Mouse (Mus musculus) liver, embryonic 16.5 days (tissue): ENCODE measurements around the gene Zfp759. TPM values are rescaled to one million over a fixed set of nuclear protein-coding genes. Genes with fewer than 3 reads are reported as not detected.
"Not testable (repeated sequence)": the region's sequence is repeated elsewhere in the genome, so short reads cannot be mapped to it uniquely, and the experiment has no call there.

Experiments used
- ATAC-seq: fragments of 200-750 bp; cut with Nextera tagmentation; 2 replicates; pipeline ENCODE4 v1.8.0; 2017; ENCODE audit warnings: low read depth, mild to moderate bottlenecking, moderate number of reproducible peaks, moderate library complexity
- H3K27ac ChIP-seq: fragments of 300-500 bp; sonication (generic); 2 replicates; pipeline ENCODE4 v1.5.1; 2014; ENCODE audit warnings: mild to moderate bottlenecking, low read length
- H3K27me3 ChIP-seq: fragments of 300-500 bp; sonication (generic); 2 replicates; pipeline ENCODE4 v1.6.1; 2014; ENCODE audit warnings: low read depth, low read length, mixed read lengths; ENCODE audit not compliant: control insufficient read depth, insufficient read depth
- H3K36me3 ChIP-seq: fragments of 300-500 bp; sonication (generic); 2 replicates; pipeline ENCODE4 v1.6.1; 2014; ENCODE audit warnings: mild to moderate bottlenecking; ENCODE audit not compliant: control insufficient read depth, insufficient read depth
- H3K4me1 ChIP-seq: fragments of 300-500 bp; sonication (generic); 2 replicates; pipeline ENCODE4 v1.6.1; 2014; ENCODE audit warnings: low read depth, low read length, mixed read lengths; ENCODE audit not compliant: control insufficient read depth
- H3K4me2 ChIP-seq: fragments of 300-500 bp; sonication (generic); 2 replicates; pipeline ENCODE4 v1.6.1; 2014; ENCODE audit warnings: low read depth, low read length, mixed read lengths
- H3K4me3 ChIP-seq: fragments of 300-500 bp; sonication (generic); 2 replicates; pipeline ENCODE4 v1.5.1; 2014; ENCODE audit warnings: low read depth, mild to moderate bottlenecking, low read length
- H3K9ac ChIP-seq: fragments of 300-500 bp; sonication (generic); 2 replicates; pipeline ENCODE4 v1.6.1; 2014; ENCODE audit warnings: low read depth, low read length
- H3K9me3 ChIP-seq: fragments of 300-500 bp; sonication (generic); replicated peaks from 2 replicates; pipeline ENCODE4 v1.6.1; 2016; ENCODE audit warnings: low read length; ENCODE audit not compliant: control insufficient read depth
- WGBS: fragments of 180-500 bp; shearing (Covaris S2); extraction: QIAGEN DNeasy Blood & Tissue Kit; methylation state at CpG from one replicate; pipeline ENCODE4 v1.1.7; 2014; ENCODE audit not compliant: insufficient replicate concordance; 5-methylcytosine and 5-hydroxymethylcytosine counted together
- polyA plus RNA-seq: library from polyadenylated mRNA; unstranded; fragments of >200 nt; fragmentation: Nextera tagmentation; extraction: Ambion mirVana; gene quantifications from 2 replicates; pipeline ENCODE4 v1.2.1, GENCODE M21; 2015

Zfp759 gene
- 0.44 and 0.49 TPM in 2 replicates for polyA plus RNA-seq

DNA sequence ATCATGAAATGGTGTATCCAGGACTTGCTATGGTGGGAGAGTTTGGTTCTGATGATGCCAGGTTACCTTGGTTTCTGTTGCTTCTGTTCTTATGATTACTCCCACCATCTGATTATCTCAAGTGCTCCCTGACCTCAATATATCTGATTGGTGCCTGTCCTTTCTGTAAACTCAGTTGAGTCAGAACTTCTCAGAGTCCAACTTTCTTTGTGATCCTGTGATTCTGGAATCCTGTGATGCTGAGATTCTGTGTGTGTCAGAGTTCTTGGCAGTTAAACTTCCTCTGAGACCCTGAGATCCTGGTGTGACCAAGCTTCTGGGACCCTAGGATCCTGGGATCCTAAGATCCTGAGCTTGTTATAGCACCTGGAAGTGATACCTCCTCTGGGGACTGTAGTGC is at the start of gene Zfp759:
Zfp759 (plus strand) TSS at position 301 of the 400 bp plus-strand sequence.
- ATAC-seq, H3K4me3 ChIP-seq, H3K4me1 ChIP-seq, H3K27me3 ChIP-seq, H3K36me3 ChIP-seq, H3K9ac ChIP-seq, H3K4me2 ChIP-seq, H3K9me3 ChIP-seq, H3K27ac ChIP-seq: not testable (repeated sequence)

DNA sequence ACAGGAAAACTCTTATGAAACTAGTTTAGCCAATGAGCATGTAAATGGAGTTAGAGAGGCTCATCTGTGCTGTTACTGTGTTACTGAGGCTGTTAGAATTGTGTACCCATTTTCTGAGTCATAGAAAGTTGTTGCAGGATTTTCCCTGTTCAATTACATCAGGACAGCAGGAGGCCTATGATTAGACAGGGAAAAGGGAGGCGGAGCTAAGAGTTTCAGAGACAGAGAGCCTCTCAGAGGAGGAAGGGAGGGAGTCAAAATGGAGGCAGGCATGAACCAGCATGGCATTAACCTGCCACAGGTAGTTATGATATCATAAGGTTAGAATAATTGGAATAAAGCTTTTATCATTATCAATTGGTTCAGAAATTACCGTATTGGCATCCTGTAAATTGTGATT is 48.7 kb upstream of the Zfp759 start:
- WGBS = 81% methylated on average over 2 of the region's 2 CpGs
- peaks cover 24% of the 10 kb centered on the region for H3K36me3 ChIP-seq

DNA sequence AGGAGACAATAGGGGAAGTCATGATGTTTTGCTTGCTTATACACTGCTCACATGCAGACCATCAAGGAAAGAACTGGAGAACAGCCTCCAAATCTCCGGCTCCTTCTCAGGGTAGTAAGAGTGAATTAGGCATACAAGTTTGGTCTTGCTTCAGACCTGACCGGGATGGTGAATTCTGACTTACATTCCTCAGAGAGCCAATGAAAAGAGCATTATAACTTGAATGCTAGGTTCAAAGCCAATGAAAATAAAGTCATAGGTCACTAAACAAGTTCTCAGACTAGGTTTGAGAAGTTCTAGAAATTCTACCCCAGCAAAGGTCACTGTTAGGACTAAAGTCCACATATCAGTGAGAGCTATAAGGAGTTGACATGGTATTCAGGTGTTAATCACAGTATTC is 44.2 kb upstream of the Zfp759 start:
- Histone ChIP-seq H3K27me3 (no peaks in the 10 kb centered on the region), H3K27ac (no peak overlapping the region), H3K4me1 (peaks cover 2% of the 10 kb centered on the region; the same call in 1 of the 2 replicates), H3K9me3 (no peaks in the 10 kb centered on the region), H3K36me3 (peaks cover 11% of the 10 kb centered on the region), H3K4me3 (no peak overlapping the region), H3K4me2 (no peak overlapping the region), H3K9ac (no peak overlapping the region)
- ATAC-seq = no peak
- 78% methylated on average over 2 of the region's 2 CpGs for WGBS

More for the DNA sequence above, 48.7 kb upstream of the Zfp759 start:
- Histone ChIP-seq H3K27me3 (no peaks in the 10 kb centered on the region), H3K4me2 (no peak overlapping the region), H3K4me1 (no peaks in the 10 kb centered on the region), H3K9me3 (no peaks in the 10 kb centered on the region; the same call in 1 of the 2 replicates), H3K9ac (no peak overlapping the region), H3K4me3 (no peak overlapping the region), H3K27ac (no peak overlapping the region)
- no peak for ATAC-seq

DNA sequence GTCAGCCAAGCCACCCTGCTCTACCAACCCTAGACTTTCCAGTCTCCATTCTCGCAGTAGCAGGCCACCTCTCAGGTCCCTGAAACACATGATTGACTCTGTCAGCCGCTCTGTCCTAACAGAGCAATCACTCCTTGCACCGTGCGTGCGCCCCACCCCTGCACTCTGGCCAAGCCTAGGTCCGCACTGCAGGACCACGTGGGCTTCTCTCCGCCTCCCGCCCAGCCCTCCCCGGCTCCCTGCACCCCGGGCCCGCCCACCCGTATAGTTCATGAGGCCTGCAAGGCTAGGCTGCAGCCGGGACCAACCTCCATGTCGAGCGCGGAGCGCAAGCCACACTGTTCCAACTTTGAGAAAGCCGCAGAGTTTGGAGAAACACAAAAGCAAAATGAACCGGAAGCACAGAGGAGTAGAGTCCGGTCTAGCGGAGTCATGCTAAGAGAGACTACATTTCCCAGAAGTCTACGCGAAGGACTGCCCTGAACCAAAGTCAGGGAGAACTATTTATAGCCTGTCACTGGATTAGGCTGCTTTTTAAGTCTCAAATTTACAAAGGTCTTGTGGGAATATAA is 40.2 kb upstream of the Zfp759 start:
- Histone ChIP-seq H3K27me3 (no peaks in the 10 kb centered on the region), H3K4me1 (peaks cover 2% of the 10 kb centered on the region; the same call in 1 of the 2 replicates), H3K36me3 (no peaks in the 10 kb centered on the region), H3K4me3 (peak overlapping the region; percentile 72), H3K4me2 (peak overlapping the region; percentile 79), H3K9me3 (no peaks in the 10 kb centered on the region), H3K9ac (peak overlapping the region; percentile 61), H3K27ac (peak overlapping the region; percentile 86)
- under 1% methylated on average over 24 of the region's 24 CpGs for WGBS
- peak; percentile 100 for ATAC-seq

DNA sequence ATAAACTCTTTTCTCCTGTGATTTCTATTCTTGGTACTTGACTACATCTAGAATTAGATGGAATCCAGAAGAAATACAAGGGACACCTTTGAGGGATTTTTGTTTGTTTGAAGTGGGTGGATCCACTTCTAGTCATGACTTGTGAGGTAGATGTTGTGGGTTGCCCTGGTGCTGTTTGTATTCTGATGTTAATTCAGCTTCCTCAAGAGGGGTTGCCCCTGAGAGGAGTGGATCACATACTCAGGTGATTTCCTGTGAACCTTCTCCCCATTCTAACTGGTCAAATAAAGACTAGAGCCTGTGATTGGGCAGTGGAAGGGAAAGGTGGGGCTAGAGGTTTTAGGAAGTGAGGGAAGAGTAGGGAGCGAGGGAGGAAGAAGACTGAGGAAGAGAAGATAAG is 39.5 kb upstream of the Zfp759 start:
- H3K4me2 ChIP-seq = peak overlapping the region; percentile 79
- 53% methylated on average over 1 of the region's 1 CpGs for WGBS
- peak overlapping the region; percentile 86 for H3K27ac ChIP-seq
- ATAC-seq = no peak
- no peaks in the 10 kb centered on the region for H3K27me3 ChIP-seq
- no peaks in the 10 kb centered on the region for H3K9me3 ChIP-seq
- H3K36me3 ChIP-seq = no peaks in the 10 kb centered on the region
- H3K4me3 ChIP-seq = peak overlapping the region; percentile 72; the same call in 1 of the 2 replicates
- H3K4me1 ChIP-seq = peaks cover 2% of the 10 kb centered on the region; the same call in 1 of the 2 replicates
- H3K9ac ChIP-seq = no peak overlapping the region

DNA sequence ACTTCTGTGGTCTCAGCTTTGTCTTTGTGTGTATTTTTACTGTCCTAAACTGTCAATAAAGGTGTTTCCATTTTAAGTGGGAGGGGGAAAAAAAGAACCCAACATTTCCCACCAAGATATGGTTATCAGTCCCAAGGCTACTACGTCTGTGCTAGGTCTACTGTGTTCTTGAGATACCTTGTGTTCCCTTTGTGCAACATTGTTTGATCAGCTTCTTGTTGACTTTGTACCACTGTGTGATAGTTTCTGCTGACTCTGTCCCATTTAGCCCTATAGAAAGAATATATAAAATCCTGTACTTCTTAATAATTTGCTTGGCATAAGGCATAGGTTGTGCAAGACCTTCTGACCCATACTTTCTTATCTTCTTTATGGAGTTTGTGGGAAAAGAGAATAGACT is 31.3 kb upstream of the Zfp759 start:
- Histone ChIP-seq H3K4me1 (no peaks in the 10 kb centered on the region), H3K4me3 (no peak overlapping the region), H3K27me3 (no peaks in the 10 kb centered on the region), H3K9ac (no peak overlapping the region), H3K4me2 (no peak overlapping the region), H3K9me3 (no peaks in the 10 kb centered on the region), H3K36me3 (peaks cover 3% of the 10 kb centered on the region; the same call in 1 of the 2 replicates), H3K27ac (no peak overlapping the region)
- WGBS = 33% methylated on average over 1 of the region's 1 CpGs
- ATAC-seq = no peak

DNA sequence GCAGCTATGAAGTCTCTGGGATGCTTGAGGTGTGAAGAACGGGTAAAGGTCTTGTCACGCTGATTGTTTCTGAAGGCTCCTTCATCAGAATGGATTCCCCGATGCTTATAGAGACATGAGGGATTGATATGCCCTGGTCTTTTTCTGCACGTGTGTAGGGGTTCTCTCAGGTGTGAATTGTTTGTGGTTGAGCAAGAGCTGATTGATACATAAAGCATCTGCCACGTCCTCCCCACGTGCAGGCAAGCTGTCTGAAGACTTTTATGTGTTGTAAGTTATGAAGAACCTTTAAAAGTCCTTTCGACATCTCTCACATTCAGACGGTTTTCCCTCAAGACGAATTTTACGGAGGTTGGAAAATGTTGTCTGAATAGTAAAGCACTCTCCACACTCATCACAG is 23.6 kb upstream of the Zfp759 start, which contains the start of gene Zfp708:
Zfp708 (minus strand) TSS at position 101 of the 400 bp plus-strand sequence.
- Histone ChIP-seq H3K9me3 (no peaks in the 10 kb centered on the region), H3K9ac (no peak within 1 kb of the TSS), H3K27ac (no peak within 1 kb of the TSS), H3K4me3 (no peak within 1 kb of the TSS), H3K36me3 (no peaks in the 10 kb centered on the region; the same call in 1 of the 2 replicates), H3K27me3 (no peaks in the 10 kb centered on the region), H3K4me2 (no peak within 1 kb of the TSS), H3K4me1 (no peaks in the 10 kb centered on the region)
- no peak for ATAC-seq
- WGBS = 77% methylated on average over 10 of the region's 10 CpGs

DNA sequence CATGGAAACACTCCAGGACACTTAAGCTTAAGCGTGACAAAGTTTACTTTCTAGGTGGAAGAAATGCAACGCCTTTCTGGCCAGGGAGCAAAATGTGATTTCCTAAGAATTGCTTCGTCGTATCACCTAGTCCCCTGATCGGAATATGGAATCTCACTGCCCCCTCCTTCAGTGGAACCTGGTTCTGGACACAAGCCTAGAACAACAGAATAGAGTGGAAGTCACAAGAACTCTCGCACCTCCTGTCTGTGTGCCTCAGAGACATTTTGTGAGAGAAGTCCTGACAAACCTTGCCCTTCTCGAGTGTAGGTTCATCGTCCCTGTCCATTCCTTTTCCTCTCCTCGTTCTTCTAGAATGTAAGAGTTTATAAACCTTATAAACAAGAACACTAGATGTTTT is 13.8 kb upstream of the Zfp759 start:
- WGBS = 51% methylated on average over 9 of the region's 9 CpGs
- ATAC-seq = no peak
- H3K27me3 ChIP-seq = no peaks in the 10 kb centered on the region

DNA sequence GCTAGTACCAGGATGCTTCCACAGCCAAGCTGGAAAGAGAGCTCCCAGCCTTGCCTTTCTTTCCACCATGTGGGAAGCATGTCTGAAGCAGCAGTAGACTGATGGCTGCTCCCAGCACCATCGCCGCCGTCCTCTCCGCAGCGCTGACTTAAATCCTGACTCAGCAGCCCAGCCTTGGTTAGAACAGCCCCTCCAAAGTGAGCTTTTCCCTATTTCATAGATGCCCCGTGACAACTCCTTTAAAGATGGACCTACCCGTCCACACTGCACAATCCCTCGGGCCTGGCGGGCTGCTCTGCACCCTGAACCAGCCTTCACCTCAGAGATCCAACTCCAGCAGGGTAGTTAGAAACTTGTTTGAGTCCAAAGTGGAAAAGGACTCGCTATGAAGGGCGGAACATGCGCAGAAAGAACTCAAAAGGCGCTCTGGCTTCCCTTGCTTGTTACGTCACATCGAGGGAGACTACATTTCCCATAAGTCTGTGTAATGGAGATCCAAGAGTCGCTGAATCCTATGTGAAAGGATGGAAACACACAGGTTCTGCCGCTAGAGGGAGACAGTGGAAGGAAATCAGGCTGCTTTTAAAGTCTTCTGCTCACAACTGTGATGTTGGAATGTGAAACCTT is 13.2 kb upstream of the Zfp759 start, which contains the start of gene Gm28557:
Gm28557 (minus strand) TSS at position 411 of the 627 bp plus-strand sequence.
- Histone ChIP-seq H3K9ac (peak within 1 kb of the TSS; percentile 81), H3K4me3 (peak within 1 kb of the TSS; percentile 76), H3K4me2 (peak within 1 kb of the TSS; percentile 77), H3K9me3 (no peaks in the 10 kb centered on the region), H3K27me3 (no peaks in the 10 kb centered on the region), H3K27ac (peak within 1 kb of the TSS; percentile 90), H3K4me1 (peaks cover 9% of the 10 kb centered on the region), H3K36me3 (peaks cover 6% of the 10 kb centered on the region)
- 0% methylated on average over 17 of the region's 17 CpGs for WGBS
- ATAC-seq = peak; percentile 97

More for the DNA sequence above, 13.8 kb upstream of the Zfp759 start:
- H3K4me3 ChIP-seq = peak overlapping the region; percentile 76
- peaks cover 6% of the 10 kb centered on the region for H3K36me3 ChIP-seq
- peaks cover 9% of the 10 kb centered on the region for H3K4me1 ChIP-seq
- peak overlapping the region; percentile 90 for H3K27ac ChIP-seq
- peak overlapping the region; percentile 81 for H3K9ac ChIP-seq
- peak overlapping the region; percentile 77 for H3K4me2 ChIP-seq
- H3K9me3 ChIP-seq = no peaks in the 10 kb centered on the region
